Mouse (Mus musculus) cerebellum, adult 2 months (tissue): ENCODE measurements at regions not wholly inside any gene's neighbourhood (a gene's known extent, or its start where the extent isn't known, plus 50 kb on each side); places are given as distances from the start of the nearest gene placed in this dataset.

Experiments used
- DNase-seq, 2 experiments: peaks; one replicate each; pipeline ENCODE4 v3.0.0; 2021
- H3K27ac ChIP-seq: fragments of 200-500 bp; 2 replicates; pipeline ENCODE4 v1.5.1; 2012; ENCODE audit warnings: low read length, control low read depth, inconsistent platforms; ENCODE audit not compliant: insufficient read depth
- H3K27me3 ChIP-seq: fragments of 200-500 bp; 2 replicates; pipeline ENCODE4 v1.6.1; 2012; ENCODE audit warnings: inconsistent platforms, mild to moderate bottlenecking, low read length, moderate library complexity; ENCODE audit not compliant: control insufficient read depth, insufficient read depth
- H3K4me1 ChIP-seq: fragments of 200-500 bp; 2 replicates; pipeline ENCODE4 v1.6.1; 2011; ENCODE audit warnings: low read length; ENCODE audit not compliant: control insufficient read depth, insufficient read depth
- H3K4me3 ChIP-seq: fragments of 200-500 bp; replicated peaks from 2 replicates; pipeline ENCODE3; 2011; ENCODE audit warnings: mild to moderate bottlenecking, low read depth, low read length, control low read depth; ENCODE audit not compliant: insufficient read depth
- CTCF ChIP-seq: fragments of 200-500 bp; IDR thresholded peaks from 2 replicates; pipeline ENCODE4 v1.5.1; 2011; ENCODE audit warnings: low read depth, mild to moderate bottlenecking, control low read depth, low read length, moderate library complexity, borderline replicate concordance; ENCODE audit not compliant: insufficient read depth
- POLR2A ChIP-seq: fragments of 200-500 bp; IDR thresholded peaks from 2 replicates; pipeline ENCODE4 v1.6.1; 2011; ENCODE audit warnings: low read length, control low read depth, borderline replicate concordance; ENCODE audit not compliant: insufficient read depth
- WGBS: fragments of 180-500 bp; shearing (Covaris S2); methylation state at CpG from one replicate; pipeline ENCODE4 v1.1.7; 2018; 5-methylcytosine and 5-hydroxymethylcytosine counted together

DNA sequence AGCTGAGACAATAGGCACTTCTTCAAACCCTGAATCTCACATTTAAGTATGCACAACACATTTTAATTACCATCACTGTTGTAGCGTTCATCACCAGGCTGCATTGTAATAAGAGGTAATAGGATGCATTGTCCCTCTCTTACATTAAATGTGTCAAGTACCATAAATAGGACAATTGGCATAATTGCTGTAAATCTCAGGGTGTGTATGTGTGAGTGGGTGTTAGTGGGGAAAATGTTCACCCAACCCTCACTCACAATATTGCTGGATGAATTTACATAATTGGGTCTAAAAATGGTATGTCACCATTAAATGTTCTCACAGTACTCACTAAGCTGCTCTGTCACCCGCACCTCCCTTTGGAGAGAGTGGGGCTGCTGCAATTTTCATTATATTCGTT lies 747.4 kb downstream of the Tlr4 start:
- Histone ChIP-seq H3K4me3 (no peak overlapping the region), H3K27me3 (no peaks in the 10 kb centered on the region), H3K27ac (no peak overlapping the region), H3K4me1 (no peaks in the 10 kb centered on the region)
- 80% methylated on average over 3 of the region's 3 CpGs for WGBS
- no peak for TF ChIP-seq POLR2A
- no peak for TF ChIP-seq CTCF
- DNase-seq: no peak

GRCm38 (mm10) chr4:67589501-67589900 lies 762.1 kb downstream of the Tlr4 start:
- Histone ChIP-seq H3K4me1 (peaks cover 13% of the 10 kb centered on the region; the same call in 1 of the 2 replicates), H3K27ac (no peak overlapping the region), H3K27me3 (no peaks in the 10 kb centered on the region), H3K4me3 (no peak overlapping the region)
- no peak for TF ChIP-seq POLR2A
- TF ChIP-seq CTCF: no peak
- 26% methylated on average over 1 of the region's 1 CpGs for WGBS
- DNase-seq: no peak

- DNase-seq: peak; percentile 93 to 98
- H3K27ac ChIP-seq: no peak overlapping the region
- 12% methylated on average over 7 of the region's 7 CpGs for WGBS
These were observed 762.8 kb downstream of the Tlr4 start for GRCm38 (mm10) chr4:67589976-67590727.

DNA sequence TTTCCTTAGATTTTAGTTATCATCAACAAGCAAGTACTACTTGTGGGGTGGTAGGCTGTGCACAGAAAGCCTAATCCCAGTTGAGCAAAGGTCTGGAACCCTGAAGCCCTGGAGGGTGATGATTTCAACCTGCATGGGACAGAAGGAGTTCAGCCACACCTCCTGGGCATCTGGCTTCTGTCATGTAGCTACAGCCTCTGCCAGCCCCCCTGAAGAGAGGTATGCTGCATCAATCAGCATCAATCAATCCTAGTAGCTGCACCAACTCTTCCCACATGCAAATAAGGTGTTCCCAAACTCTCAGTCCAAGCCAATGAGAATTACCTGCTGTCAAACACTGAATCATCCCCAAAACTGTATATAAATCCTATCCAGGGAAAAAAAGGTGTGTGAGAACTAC lies 779.8 kb downstream of the Tlr4 start:
- DNase-seq: no peak
- H3K4me1 ChIP-seq: no peaks in the 10 kb centered on the region
- TF ChIP-seq CTCF (no peak), POLR2A (no peak)
- H3K27me3 ChIP-seq: no peaks in the 10 kb centered on the region
- no peak overlapping the region for H3K27ac ChIP-seq
- no peak overlapping the region for H3K4me3 ChIP-seq

More at GRCm38 (mm10) chr4:67589976-67590727, 762.8 kb downstream of the Tlr4 start:
- Histone ChIP-seq H3K4me1 (peaks cover 13% of the 10 kb centered on the region; the same call in 1 of the 2 replicates), H3K4me3 (no peak overlapping the region), H3K27me3 (no peaks in the 10 kb centered on the region)
- TF ChIP-seq POLR2A (peak; percentile 37; the same call in 1 of the 2 replicates), CTCF (peak; percentile 14; the same call in 1 of the 2 replicates)

DNA sequence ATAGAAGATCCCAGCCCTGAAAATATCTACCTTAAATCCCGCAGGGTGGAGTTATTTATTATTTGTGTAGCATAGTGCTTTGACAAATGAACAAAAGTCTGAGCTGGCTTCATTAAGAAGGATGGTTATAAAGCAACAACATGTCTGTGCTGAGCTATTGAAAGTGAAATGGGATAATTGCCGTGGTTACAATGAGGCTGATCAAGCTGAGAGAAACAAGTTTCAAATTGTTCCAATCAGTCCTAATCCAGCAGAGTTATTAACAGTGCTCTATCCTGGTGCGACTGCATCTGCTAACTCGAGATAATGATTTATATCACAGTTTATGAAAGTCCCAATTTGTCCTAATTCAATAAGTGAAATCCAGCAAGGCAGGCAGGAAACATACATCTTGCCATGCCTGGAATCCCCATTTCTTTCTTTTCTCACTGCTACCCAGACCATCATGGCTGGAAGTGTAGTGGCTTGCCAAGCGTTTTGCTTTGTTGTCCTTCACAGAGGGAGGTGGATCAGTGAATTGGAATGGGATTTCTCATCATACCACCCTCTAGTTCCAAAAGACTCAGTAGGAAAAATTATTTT lies 787.2 kb downstream of the Tlr4 start:
- WGBS: 41% methylated on average over 5 of the region's 5 CpGs
- no peak overlapping the region for H3K27ac ChIP-seq
- H3K27me3 ChIP-seq: no peaks in the 10 kb centered on the region
- peak in 1 of 2 experiments; percentile 13 for DNase-seq
- no peak overlapping the region for H3K4me3 ChIP-seq
- TF ChIP-seq POLR2A (no peak), CTCF (no peak)
- no peaks in the 10 kb centered on the region for H3K4me1 ChIP-seq

- Histone ChIP-seq H3K27me3 (no peaks in the 10 kb centered on the region), H3K4me3 (no peak overlapping the region), H3K27ac (no peak overlapping the region), H3K4me1 (no peaks in the 10 kb centered on the region)
- DNase-seq: peak in 1 of 2 experiments; percentile 16
- TF ChIP-seq CTCF (no peak), POLR2A (no peak)
These were observed 799.3 kb downstream of the Tlr4 start for GRCm38 (mm10) chr4:67626641-67627040.

GRCm38 (mm10) chr4:67646090-67646489 lies 818.7 kb downstream of the Tlr4 start:
- Histone ChIP-seq H3K27me3 (no peaks in the 10 kb centered on the region), H3K27ac (peak overlapping the region; percentile 67), H3K4me1 (peaks cover 7% of the 10 kb centered on the region; the same call in 1 of the 2 replicates), H3K4me3 (no peak overlapping the region)
- peak; percentile 51 to 60 for DNase-seq
- WGBS: 17% methylated on average over 2 of the region's 2 CpGs
- TF ChIP-seq POLR2A: no peak
- no peak for TF ChIP-seq CTCF

DNA sequence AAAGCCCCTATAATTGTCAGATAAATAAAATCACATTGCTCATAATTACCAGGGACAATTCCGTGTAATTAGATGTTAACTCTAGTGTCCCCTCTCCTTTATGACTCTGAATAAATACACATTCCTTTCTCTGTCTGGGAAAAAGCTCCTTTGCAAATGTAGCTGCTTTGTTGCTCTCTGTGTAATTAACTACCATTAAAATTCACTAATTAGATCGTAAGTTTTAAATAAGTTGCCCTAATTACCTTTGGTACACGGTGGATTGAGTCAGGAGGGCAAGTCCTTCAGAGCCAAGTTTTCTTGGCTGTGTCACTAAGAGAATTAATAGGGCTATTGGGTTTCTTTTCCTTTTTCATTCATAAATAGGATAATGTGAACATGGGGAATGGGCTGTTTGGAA lies 834.7 kb downstream of the Tlr4 start:
- TF ChIP-seq CTCF: no peak
- TF ChIP-seq POLR2A: no peak
- no peaks in the 10 kb centered on the region for H3K4me1 ChIP-seq
- no peak overlapping the region for H3K27ac ChIP-seq
- H3K27me3 ChIP-seq: no peaks in the 10 kb centered on the region
- 16% methylated on average over 3 of the region's 3 CpGs for WGBS
- H3K4me3 ChIP-seq: no peak overlapping the region
- DNase-seq: no peak
